Mouse (Mus musculus) heart, embryonic 13.5 days (tissue): ENCODE results near the gene Psmb5. TPM values are rescaled to one million over a fixed set of nuclear protein-coding genes. Genes with fewer than 3 reads are reported as not detected.

ENCODE experiments used
- ATAC-seq: fragments of 200-750 bp; cut with Nextera tagmentation; 2 replicates; pipeline ENCODE4 v1.8.0; 2017; ENCODE audit warnings: moderate TSS enrichment; ENCODE audit not compliant: insufficient number of reproducible peaks, low FRiP score, low TSS enrichment; ENCODE audit errors: extremely low read depth
- H3K27ac ChIP-seq: fragments of 300-500 bp; sonication (generic); replicated peaks from 2 replicates; pipeline ENCODE4 v1.5.1; 2015; ENCODE audit warnings: moderate library complexity, mild to moderate bottlenecking, inconsistent platforms
- H3K27me3 ChIP-seq: fragments of 300-500 bp; sonication (generic); replicated peaks from 2 replicates; pipeline ENCODE4 v1.6.1; 2015; ENCODE audit warnings: mild to moderate bottlenecking, inconsistent platforms
- H3K36me3 ChIP-seq: fragments of 300-500 bp; sonication (generic); 2 replicates; pipeline ENCODE4 v1.6.1; 2015; ENCODE audit warnings: mild to moderate bottlenecking, inconsistent platforms
- H3K4me1 ChIP-seq: fragments of 300-500 bp; sonication (generic); 2 replicates; pipeline ENCODE4 v1.6.1; 2015; ENCODE audit warnings: inconsistent platforms
- H3K4me2 ChIP-seq: fragments of 300-500 bp; sonication (generic); 2 replicates; pipeline ENCODE4 v1.6.1; 2015; ENCODE audit warnings: inconsistent platforms, mild to moderate bottlenecking, moderate library complexity
- H3K4me3 ChIP-seq: fragments of 300-500 bp; sonication (generic); 2 replicates; pipeline ENCODE4 v1.5.1; 2015; ENCODE audit warnings: moderate library complexity, mild to moderate bottlenecking, inconsistent platforms
- H3K9ac ChIP-seq: fragments of 300-500 bp; sonication (generic); 2 replicates; pipeline ENCODE4 v1.6.1; 2015; ENCODE audit warnings: inconsistent platforms, mild to moderate bottlenecking, moderate library complexity
- H3K9me3 ChIP-seq: fragments of 300-500 bp; sonication (generic); 2 replicates; pipeline ENCODE4 v1.6.1; 2016; ENCODE audit warnings: inconsistent platforms
- WGBS: fragments of 180-500 bp; shearing (Covaris S2); methylation state at CpG from one replicate; pipeline ENCODE4 v1.1.7; 2015; ENCODE audit warnings: mixed read lengths; 5-methylcytosine and 5-hydroxymethylcytosine counted together
- polyA plus RNA-seq: library from polyadenylated mRNA; unstranded; fragments of >200 nt; fragmentation: Nextera tagmentation; extraction: Ambion mirVana; gene quantifications from 2 replicates; pipeline ENCODE4 v1.2.1, GENCODE M21; 2015

Psmb5 gene
- polyA plus RNA-seq, 1 experiment from 2014 or later = 323 TPM

GRCm38 (mm10) chr14:54607226-54607625, 10.6 kb downstream of the Psmb5 start:
- Histone ChIP-seq H3K4me3 (no peak overlapping the region), H3K27ac (no peak overlapping the region), H3K9me3 (no peaks in the 10 kb centered on the region), H3K36me3 (peaks cover 22% of the 10 kb centered on the region), H3K4me1 (peaks cover 20% of the 10 kb centered on the region), H3K9ac (no peak overlapping the region), H3K4me2 (no peak overlapping the region), H3K27me3 (no peaks in the 10 kb centered on the region)
- WGBS = 63% methylated on average over 8 of the region's 8 CpGs
- ATAC-seq = no peak

- H3K9ac ChIP-seq = peak within 1 kb of the TSS; percentile 83
- peak; percentile 33; the same call in 1 of the 2 replicates for ATAC-seq
- no peaks in the 10 kb centered on the region for H3K9me3 ChIP-seq
- peaks cover 24% of the 10 kb centered on the region for H3K4me1 ChIP-seq
- H3K27me3 ChIP-seq = no peaks in the 10 kb centered on the region
- under 1% methylated on average over 39 of the region's 39 CpGs for WGBS
- H3K36me3 ChIP-seq = peaks cover 10% of the 10 kb centered on the region
- peak within 1 kb of the TSS; percentile 78 for H3K4me2 ChIP-seq
- peak within 1 kb of the TSS; percentile 61 for H3K4me3 ChIP-seq
- peak within 1 kb of the TSS; percentile 86 for H3K27ac ChIP-seq
Measured at GRCm38 (mm10) chr14:54605752-54606321, 12.0 kb downstream of the Psmb5 start, which contains the start of gene 4931414P19Rik. TSS of gene 4931414P19Rik (minus strand) at chr14:54605993.

GRCm38 (mm10) chr14:54603686-54604085, 14.1 kb downstream of the Psmb5 start:
- WGBS = 79% methylated on average over 8 of the region's 8 CpGs
- no peak for ATAC-seq
- Histone ChIP-seq H3K27me3 (no peaks in the 10 kb centered on the region), H3K9me3 (no peaks in the 10 kb centered on the region), H3K27ac (peak overlapping the region; percentile 94), H3K36me3 (0 out of 2 replicates have a peak, but pooled peaks cover 4% of the 10 kb centered on the region), H3K4me1 (peaks cover 24% of the 10 kb centered on the region), H3K4me3 (peak overlapping the region; percentile 65), H3K4me2 (peak overlapping the region; percentile 64), H3K9ac (no peak overlapping the region)

- H3K4me3 ChIP-seq = peak overlapping the region; percentile 65
Measured at GRCm38 (mm10) chr14:54603038-54603654, 14.7 kb downstream of the Psmb5 start.

GRCm38 (mm10) chr14:54602613-54603012, 15.2 kb downstream of the Psmb5 start:
- 42% methylated on average over 4 of the region's 4 CpGs for WGBS
- no peak for ATAC-seq
- Histone ChIP-seq H3K4me3 (peak overlapping the region; percentile 65), H3K27ac (peak overlapping the region; percentile 94), H3K36me3 (0 out of 2 replicates have a peak, but pooled peaks cover 4% of the 10 kb centered on the region), H3K9ac (peak overlapping the region; percentile 84), H3K4me1 (peaks cover 24% of the 10 kb centered on the region), H3K4me2 (peak overlapping the region; percentile 64), H3K9me3 (no peaks in the 10 kb centered on the region), H3K27me3 (no peaks in the 10 kb centered on the region)

More at GRCm38 (mm10) chr14:54603038-54603654, 14.7 kb downstream of the Psmb5 start:
- Histone ChIP-seq H3K4me2 (peak overlapping the region; percentile 64), H3K27ac (peak overlapping the region; percentile 94), H3K9me3 (no peaks in the 10 kb centered on the region), H3K9ac (peak overlapping the region; percentile 84), H3K4me1 (peaks cover 24% of the 10 kb centered on the region), H3K27me3 (no peaks in the 10 kb centered on the region), H3K36me3 (0 out of 2 replicates have a peak, but pooled peaks cover 4% of the 10 kb centered on the region)
- ATAC-seq = peak; percentile 97
- WGBS = under 1% methylated on average over 46 of the region's 46 CpGs

GRCm38 (mm10) chr14:54601601-54602000, 16.2 kb downstream of the Psmb5 start:
- 51% methylated on average over 2 of the region's 2 CpGs for WGBS
- H3K4me3 ChIP-seq = no peak overlapping the region
- ATAC-seq = no peak

GRCm38 (mm10) chr14:54597084-54597483, 20.7 kb downstream of the Psmb5 start:
- Histone ChIP-seq H3K27me3 (no peaks in the 10 kb centered on the region), H3K4me2 (no peak overlapping the region), H3K27ac (no peak overlapping the region), H3K36me3 (peaks cover 13% of the 10 kb centered on the region; the same call in 1 of the 2 replicates), H3K9ac (no peak overlapping the region), H3K4me3 (no peak overlapping the region), H3K9me3 (no peaks in the 10 kb centered on the region), H3K4me1 (peaks cover 45% of the 10 kb centered on the region)
- no peak for ATAC-seq
- 76% methylated on average over 7 of the region's 7 CpGs for WGBS

More at GRCm38 (mm10) chr14:54601601-54602000, 16.2 kb downstream of the Psmb5 start:
- Histone ChIP-seq H3K4me1 (peaks cover 26% of the 10 kb centered on the region), H3K36me3 (0 out of 2 replicates have a peak, but pooled peaks cover 4% of the 10 kb centered on the region), H3K27ac (no peak overlapping the region), H3K9ac (no peak overlapping the region), H3K27me3 (no peaks in the 10 kb centered on the region), H3K9me3 (no peaks in the 10 kb centered on the region), H3K4me2 (no peak overlapping the region)

GRCm38 (mm10) chr14:54594631-54595414, 23.0 kb downstream of the Psmb5 start:
- Histone ChIP-seq H3K36me3 (peaks cover 26% of the 10 kb centered on the region), H3K9ac (peak overlapping the region; percentile 64), H3K4me3 (peak overlapping the region; percentile 38), H3K9me3 (no peaks in the 10 kb centered on the region), H3K4me1 (peaks cover 48% of the 10 kb centered on the region), H3K4me2 (peak overlapping the region; percentile 60), H3K27me3 (no peaks in the 10 kb centered on the region), H3K27ac (peak overlapping the region; percentile 33)
- WGBS = 45% methylated on average over 27 of the region's 28 CpGs
- ATAC-seq = no peak

- WGBS = 91% methylated on average over 3 of the region's 3 CpGs
- Histone ChIP-seq H3K27ac (peak overlapping the region; percentile 21; the same call in 1 of the 2 replicates), H3K4me2 (peak overlapping the region; percentile 60; the same call in 1 of the 2 replicates), H3K9ac (peak overlapping the region; percentile 64; the same call in 1 of the 2 replicates), H3K4me3 (no peak overlapping the region), H3K27me3 (no peaks in the 10 kb centered on the region), H3K36me3 (peaks cover 24% of the 10 kb centered on the region), H3K9me3 (no peaks in the 10 kb centered on the region), H3K4me1 (peaks cover 50% of the 10 kb centered on the region)
- ATAC-seq = no peak
Measured at GRCm38 (mm10) chr14:54594055-54594454, 23.8 kb downstream of the Psmb5 start.

GRCm38 (mm10) chr14:54592319-54592934, 25.4 kb downstream of the Psmb5 start:
- Histone ChIP-seq H3K4me3 (no peak overlapping the region), H3K4me2 (peak overlapping the region; percentile 40), H3K36me3 (peaks cover 22% of the 10 kb centered on the region), H3K9ac (peak overlapping the region; percentile 69), H3K9me3 (no peaks in the 10 kb centered on the region), H3K4me1 (peaks cover 62% of the 10 kb centered on the region), H3K27me3 (no peaks in the 10 kb centered on the region), H3K27ac (peak overlapping the region; percentile 91)
- 35% methylated on average over 10 of the region's 10 CpGs for WGBS
- ATAC-seq = no peak; the same call in 1 of the 2 replicates
